Mouse (Mus musculus) fat pad, adult 2 months (tissue): ENCODE measurements at regions not wholly inside any gene's neighbourhood (a gene's known extent, or its start where the extent isn't known, plus 50 kb on each side); places are given as distances from the start of the nearest gene placed in this dataset.

ENCODE experiments used
- DNase-seq: peaks from one replicate; pipeline ENCODE4 v3.0.0-alpha.2; 2011; ENCODE audit warnings: low read depth, low spot score; ENCODE audit errors: extremely low read depth

DNA sequence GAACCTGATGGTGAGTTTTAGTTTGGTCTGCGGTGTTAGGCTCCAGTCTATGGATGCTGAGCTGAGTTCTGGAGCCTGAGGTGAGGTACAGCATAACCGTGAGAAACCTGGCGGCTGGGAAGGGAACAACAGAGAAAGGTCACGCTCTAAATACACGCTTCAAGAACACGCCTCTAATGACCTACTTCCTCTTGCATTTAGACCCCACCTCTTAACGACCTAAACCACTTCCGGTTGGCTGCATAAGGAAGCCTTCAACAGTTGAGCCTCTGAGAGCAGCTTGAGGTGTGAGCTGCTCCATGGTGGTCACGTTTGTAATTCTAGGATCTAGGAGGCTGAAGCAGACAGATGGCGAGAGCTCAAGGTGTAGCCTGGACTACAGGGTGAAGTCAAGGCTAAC is 175.8 kb downstream of the Zfp365 start:
- DNase-seq: no peak

DNA sequence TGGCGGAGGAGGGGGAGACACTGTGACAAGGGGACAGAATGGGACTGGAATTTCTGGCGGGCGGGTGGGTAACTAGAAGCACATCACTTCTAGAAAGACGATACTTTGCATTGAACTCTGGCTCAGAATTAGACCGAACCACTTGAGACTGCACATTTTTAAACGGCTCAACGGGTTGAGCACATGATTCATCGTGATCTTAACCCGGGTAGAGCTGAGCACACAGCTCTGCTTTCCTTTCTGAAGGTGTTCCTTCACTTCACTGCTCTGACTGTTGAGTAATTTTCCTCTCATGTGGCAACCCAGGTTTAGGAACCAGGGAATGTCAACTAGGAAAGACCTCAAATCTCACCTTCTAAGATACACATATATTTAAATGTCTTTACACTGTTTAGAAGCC is 180.9 kb downstream of the Zfp365 start:
- DNase-seq: no peak

DNA sequence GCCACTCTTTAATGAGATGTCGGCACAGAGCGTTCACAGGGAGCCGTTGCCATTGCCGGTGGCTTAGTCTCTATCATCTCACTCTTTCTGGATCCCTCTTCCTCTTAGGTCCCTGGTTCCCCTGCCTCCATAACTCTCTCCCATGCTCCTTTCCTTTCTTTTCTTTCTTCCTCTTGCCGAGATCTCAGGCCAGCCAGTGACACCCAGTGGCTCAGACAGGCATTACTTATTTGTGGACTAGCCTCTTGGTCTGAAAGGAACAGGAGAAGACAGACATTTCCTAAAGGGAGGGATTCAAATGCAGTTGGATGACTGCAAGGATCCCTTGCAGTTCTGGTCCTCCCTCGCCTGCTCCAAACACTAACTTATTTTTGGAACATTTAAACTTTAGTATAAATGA is 180.5 kb upstream of the Ado start:
- DNase-seq: no peak

DNA sequence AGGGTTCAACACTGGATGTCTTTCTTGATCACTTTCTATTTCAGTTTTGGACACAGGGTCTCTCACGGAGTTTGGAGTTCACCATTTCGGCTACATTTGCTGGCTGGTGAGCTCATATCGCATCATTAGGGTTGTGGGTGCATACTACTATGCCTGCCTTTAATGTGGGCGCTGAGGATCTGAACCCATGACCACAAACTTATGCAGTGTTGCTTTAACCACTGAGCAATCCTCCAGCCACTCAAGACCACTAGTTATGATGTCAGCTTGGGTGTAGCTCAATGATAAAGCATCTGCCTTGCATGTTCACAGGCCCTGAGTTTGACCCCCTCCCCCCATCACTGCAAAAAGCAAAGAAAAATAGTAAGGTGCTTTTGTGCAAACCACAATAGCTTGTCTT is 178.8 kb upstream of the Ado start:
- no peak for DNase-seq

DNA sequence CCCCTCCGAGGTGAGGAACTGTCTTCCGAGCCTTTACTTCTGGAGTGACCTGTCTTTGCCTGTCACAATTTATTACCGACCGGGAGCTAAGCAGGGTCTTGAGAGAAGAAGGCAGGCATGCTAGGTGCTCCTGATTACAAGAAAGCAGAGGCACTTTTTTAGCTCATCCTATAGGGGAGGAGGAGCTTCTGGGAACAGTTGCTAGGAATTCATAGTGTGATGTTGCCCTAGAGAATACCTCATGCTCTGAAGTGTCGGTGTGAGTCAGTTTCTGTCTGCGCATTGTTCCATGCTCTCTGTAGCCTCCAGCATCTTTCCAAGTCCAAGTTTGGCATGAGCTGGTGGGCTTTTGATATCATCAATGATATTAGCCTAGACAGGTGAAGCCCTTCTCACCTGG is 178.0 kb upstream of the Ado start:
- no peak for DNase-seq

- no peak for DNase-seq
Measured at GRCm38 (mm10) chr10:67726351-67726750, 177.6 kb upstream of the Ado start.

DNA sequence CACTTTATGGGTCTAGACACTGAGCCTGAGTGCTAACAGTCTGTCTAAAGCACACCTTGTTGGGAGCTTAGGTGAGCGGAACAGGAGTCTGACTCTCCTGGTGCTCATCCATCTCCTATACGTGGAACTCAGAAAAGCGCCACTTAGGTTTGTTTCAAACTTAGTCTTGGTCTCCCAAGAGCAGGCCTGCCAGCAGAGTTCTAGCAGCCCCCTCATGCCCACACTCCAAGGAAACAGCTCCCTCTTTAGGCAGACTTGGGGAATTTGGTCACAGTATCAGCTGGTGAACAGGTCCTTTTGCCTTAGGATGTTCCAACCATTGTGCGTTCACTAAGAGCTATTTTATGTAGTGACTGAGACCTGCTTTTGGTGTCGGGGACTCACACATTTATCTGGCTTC is 173.0 kb upstream of the Ado start:
- no peak for DNase-seq

DNA sequence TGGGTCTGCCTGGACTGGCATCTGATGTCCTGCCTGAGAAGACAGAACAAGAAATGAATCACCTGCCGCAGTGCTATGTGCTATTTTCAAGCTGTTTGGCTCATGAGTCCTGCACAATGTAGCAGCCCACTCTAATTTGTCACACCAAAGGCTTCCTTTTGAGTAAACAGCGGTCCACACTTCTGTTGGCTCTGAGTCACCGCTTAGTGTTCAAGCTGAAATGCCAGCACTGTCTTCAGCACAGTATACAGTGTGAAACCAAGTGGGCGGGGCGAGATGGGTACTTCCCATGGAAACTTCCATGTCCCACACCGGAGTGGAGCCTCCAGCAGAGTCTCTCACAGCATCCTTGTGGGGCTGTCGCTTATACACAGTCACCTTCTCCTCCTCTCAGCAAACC is 168.8 kb upstream of the Ado start:
- no peak for DNase-seq

GRCm38 (mm10) chr10:67715046-67715445 is 166.3 kb upstream of the Ado start:
- DNase-seq: no peak

DNA sequence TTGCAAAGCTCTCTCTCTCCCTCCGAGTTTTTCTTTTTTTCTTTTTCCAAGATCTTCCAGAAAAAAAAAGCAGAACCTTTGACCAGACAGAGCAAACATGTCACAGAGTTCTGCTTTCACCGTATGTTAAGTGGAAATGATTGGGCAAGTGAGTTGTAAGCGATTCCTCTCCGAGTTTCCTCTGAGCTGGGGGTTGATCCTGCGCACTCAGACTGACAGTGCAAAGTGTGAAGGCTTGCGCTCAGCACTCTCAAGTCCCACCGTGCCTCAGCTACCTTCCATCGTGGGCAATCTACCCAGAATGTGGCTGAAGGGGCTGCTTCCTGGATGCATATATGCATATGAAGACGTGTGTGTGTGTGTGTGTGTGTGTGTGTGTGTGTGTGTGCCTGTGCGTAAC is 164.3 kb upstream of the Ado start:
- DNase-seq: no peak

DNA sequence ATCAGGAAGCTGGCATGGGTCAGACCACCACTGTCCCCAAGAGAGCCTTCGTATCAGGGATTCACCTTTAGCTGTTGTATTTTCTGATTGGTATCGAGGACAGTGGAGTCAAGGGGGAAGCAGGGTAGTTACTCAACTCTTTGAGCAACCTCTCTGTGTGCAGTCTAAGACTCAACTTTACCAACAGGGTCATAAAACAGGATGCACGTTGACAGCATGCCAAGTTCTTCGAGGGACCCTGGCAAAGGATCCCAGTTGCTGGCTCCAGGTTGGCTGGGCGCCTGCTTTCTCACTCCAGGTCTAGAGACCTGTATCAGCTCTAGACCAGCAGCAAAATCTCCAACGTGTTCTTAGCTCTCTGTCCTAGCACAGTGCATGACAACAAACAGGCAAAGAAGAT is 163.9 kb upstream of the Ado start:
- no peak for DNase-seq

GRCm38 (mm10) chr10:67711961-67712360 is 163.2 kb upstream of the Ado start:
- DNase-seq: no peak

DNA sequence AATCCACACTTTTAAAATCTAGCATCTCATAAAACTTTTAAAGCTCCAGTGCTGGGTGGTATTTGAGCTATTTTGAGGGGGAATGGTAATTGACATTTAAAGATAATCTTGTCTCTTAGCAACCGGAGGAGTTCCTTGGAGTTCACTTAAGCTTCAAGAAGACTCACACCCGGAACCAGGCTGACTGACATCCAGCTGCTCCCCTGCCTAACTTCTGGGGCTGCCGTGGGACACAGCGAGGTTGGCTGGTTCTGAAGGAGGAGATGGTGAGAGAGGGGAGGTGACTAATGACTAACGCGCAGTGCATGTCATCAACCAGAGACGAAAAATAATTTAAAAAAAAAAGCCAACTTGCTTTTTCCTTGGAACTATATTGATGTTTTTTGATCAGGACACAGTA is 157.7 kb upstream of the Ado start:
- no peak for DNase-seq

DNA sequence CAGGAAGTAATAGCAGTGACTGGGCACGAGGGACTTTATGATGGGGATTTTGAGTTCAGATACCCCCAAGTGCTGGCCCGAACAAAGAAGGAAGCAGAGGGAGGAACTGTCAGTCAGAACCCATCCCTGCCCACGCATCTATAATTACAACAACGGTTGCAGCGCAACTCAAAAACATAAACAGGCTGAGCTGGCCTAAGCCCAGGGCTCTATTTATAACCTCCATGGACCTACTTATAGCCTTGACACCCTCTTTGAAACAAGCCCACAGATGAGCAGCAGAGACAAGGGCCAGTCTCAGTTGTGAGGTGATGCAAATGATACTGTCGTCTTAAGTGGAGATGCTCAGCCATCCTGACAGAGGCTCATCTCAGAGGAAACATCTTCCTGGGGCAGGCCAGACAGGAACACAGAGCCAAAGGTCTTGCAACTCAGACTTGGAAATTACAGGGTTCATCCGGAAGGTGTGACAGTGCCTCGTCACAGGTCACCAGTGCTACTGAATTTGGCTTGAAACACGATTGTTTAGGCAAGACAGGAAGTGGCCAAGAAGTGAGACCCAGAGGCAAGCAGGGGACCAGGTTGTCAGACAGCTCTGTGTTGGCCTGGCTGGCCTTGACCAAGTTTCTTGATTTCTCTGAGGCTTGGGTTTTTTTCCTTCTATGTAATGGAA is 154.2 kb upstream of the Ado start:
- no peak for DNase-seq

DNA sequence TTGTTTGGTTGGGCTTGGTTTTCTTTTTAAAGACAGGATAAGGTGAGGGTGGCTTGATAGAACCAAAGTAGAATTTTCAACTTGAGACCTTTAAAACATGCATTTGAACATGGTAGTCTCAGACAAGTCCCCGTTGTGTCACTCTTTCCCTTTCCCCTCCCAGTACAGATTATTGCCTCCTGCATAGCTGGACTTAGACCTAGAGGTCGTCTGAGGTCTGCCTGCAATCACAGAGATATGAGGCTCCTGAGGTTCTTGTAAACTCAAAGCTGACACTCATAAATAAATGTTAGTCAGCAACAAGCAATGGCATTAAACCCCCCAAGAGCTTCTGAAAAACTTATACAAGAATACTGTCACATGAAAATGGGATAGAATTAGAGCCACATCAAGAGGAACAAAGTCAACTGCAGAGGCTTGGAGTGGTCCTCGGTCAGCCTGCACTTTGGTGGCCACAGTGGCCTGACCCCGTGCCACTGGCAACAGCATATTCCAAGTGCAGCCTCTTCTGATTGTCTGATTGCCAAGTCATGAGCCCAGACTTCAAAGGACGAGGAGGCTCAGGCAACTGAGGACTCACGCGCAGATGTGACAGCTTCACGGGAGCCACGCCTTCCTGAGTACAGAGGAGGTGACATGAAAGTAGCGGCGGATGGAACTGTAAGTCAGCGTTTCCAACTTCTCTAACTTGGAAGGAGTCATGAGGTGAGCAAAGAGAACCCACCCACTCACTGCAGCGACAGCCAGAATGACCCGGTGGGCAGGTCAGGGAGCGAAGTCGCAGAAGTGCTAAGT is 148.8 kb upstream of the Ado start:
- DNase-seq: no peak

GRCm38 (mm10) chr10:67695891-67696853 is 147.4 kb upstream of the Ado start:
- peak; percentile 55 for DNase-seq

GRCm38 (mm10) chr10:67694751-67695150 is 146.0 kb upstream of the Ado start:
- no peak for DNase-seq

DNA sequence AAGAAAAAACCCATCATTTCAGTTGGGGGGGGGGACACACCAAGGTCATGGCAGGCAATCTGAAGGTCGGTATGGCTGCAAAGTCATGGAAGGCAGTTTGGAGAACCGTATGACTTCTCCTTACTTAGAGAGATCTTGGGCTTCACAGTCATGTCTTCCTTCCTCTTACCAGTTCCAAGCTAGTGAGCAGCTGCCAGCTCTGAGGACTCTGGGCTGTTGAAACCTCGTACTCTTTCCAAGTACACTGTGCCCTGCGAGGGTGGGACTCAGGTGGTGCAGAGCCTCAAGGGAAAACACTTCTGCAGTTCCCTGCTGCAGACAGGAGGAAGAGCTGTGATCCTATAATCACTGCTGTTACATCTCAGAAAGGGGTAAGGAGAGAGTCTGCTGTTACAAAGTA is 144.8 kb upstream of the Ado start:
- DNase-seq: peak; percentile 84

GRCm38 (mm10) chr10:67689944-67690670 is 141.4 kb upstream of the Ado start:
- no peak for DNase-seq

DNA sequence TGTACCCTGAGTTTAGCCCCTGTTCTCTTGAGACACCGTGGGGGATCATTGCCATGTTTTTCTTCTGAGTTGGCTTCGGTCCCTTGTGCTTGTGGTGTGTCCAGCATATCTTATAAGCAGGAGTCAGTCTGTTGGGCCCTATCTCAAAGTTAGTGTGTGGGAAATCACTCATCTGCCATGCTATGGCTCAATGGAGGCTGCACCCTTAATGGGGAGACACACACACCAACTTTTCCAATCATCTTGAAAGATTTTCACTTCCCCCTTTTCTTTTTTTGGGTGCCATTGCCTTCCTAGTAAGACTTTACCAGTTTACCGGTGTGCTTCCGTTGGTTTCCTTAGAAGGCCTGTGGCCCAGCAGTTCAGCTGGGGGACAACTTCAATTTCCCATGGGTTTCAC is 130.6 kb upstream of the Ado start:
- DNase-seq: no peak

- DNase-seq: no peak
Measured at GRCm38 (mm10) chr10:67673450-67673849, 124.7 kb upstream of the Ado start.
